Mouse (Mus musculus): ENCODE results near the gene Gng2. TPM values are rescaled to one million over a fixed set of nuclear protein-coding genes. Genes with fewer than 3 reads are reported as not detected.

Gng2 gene
- polyA plus RNA-seq (2015; fragmentation: Nextera tagmentation; extraction: Ambion mirVana): 13.6 and 21.4 TPM in 2 replicates

GRCm38 (mm10) chr14:19977271-19978024, at the start of gene Gng2:
Gene Gng2 (minus strand): TSS chr14:19977627.

GRCm38 (mm10) chr14:19823321-19824142, 153.9 kb downstream of the Gng2 start, which contains the start of gene Rtraf:
Gene Rtraf (minus strand): TSS chr14:19823824.

Other genes with a start within 250 kb of the Gng2 start
- gene Nid2, start 226.4 kb downstream of the Gng2 start, polyA plus RNA-seq (2015; fragmentation: Nextera tagmentation; extraction: Ambion mirVana): 10.6 and 18.6 TPM in 2 replicates
- 98.5 and 101 TPM in 2 replicates for gene Rtraf, start 153.8 kb downstream of the Gng2 start, polyA plus RNA-seq (2015; fragmentation: Nextera tagmentation; extraction: Ambion mirVana)
- gene Saysd1, start 160.9 kb upstream of the Gng2 start, polyA plus RNA-seq (2015; fragmentation: Nextera tagmentation; extraction: Ambion mirVana): 5.8 and 7.1 TPM in 2 replicates
- gene Kcnk5, start 204.2 kb upstream of the Gng2 start, polyA plus RNA-seq (2015; fragmentation: Nextera tagmentation; extraction: Ambion mirVana): 3.0 and 3.6 TPM in 2 replicates